Comparison of ENCODE assay signal across 8 mouse cellular contexts in genomic region chr10:40371914-40372675, GRCm38 (mm10). TPM values are rescaled to one million over a fixed set of nuclear protein-coding genes. Genes with fewer than 3 reads are reported as not detected.
DNase-seq lines count a peak whose midpoint lies in the region; ATAC-seq and TF ChIP-seq lines count a peak whose summit lies in the region.

No protein-coding gene starts in this region.

- WGBS in kidney, adult 2 months, result 59% methylated on average over 11 of the region's 11 CpGs

- no peak for TF ChIP-seq POLR2A in kidney, adult 2 months (IDR thresholded peaks at IDR 0.05; ENCODE audit: low read depth, low read length)

- H3K27me3 ChIP-seq in kidney, adult 2 months (replicated peaks; ENCODE audit: control insufficient read depth, insufficient read depth, low read length), result no peaks in the 10 kb centered on the region

- no peak overlapping the region for H3K4me3 ChIP-seq in kidney, adult 2 months (ENCODE audit: insufficient read depth, low read depth, low read length)

- H3K27ac ChIP-seq in kidney, adult 2 months (ENCODE audit: insufficient read depth, low read depth, low read length), result no peak overlapping the region

- no peak for TF ChIP-seq CTCF in kidney, adult 2 months (conservative IDR thresholded peaks at IDR 0.05; ENCODE audit: insufficient read depth, insufficient read length, low read depth, low read length)

- DNase-seq in kidney, postnatal 4 days, result peak; percentile 20 to 26
- no peak for DNase-seq in kidney, adult 2 months
- DNase-seq in MEL-GATA-1-ER (ENCODE audit: extremely low read depth, low read depth), result peak; percentile 81
- no peak for DNase-seq in natural killer cell, adult 2 months (ENCODE audit: low spot score in 2 of 2)
- no peak for DNase-seq in kidney, postnatal 25 days

- no peaks in the 10 kb centered on the region for H3K36me3 ChIP-seq in kidney, adult 2 months (ENCODE audit: control insufficient read depth, insufficient read depth, low read length)

- no peaks in the 10 kb centered on the region for H3K4me1 ChIP-seq in kidney, adult 2 months (ENCODE audit: control insufficient read depth, insufficient read depth, low read length)

- peak; percentile 87 for ATAC-seq in common myeloid progenitor, adult 5-6 weeks (replicated peaks; ENCODE audit: low read depth, poor library complexity, severe bottlenecking)
- ATAC-seq in inflammation-experienced regulatory T-cells, adult 6 months, result peak; percentile 61
- ATAC-seq in megakaryocyte-erythroid progenitor cell, adult 5-6 weeks (replicated peaks; ENCODE audit: low FRiP score, low TSS enrichment, poor library complexity, severe bottlenecking), result peak; percentile 85

RNA-seq across cellular contexts. Expression of gene Cdk19, which starts 32.7 kb away (rescaled TPM):
- polyA plus RNA-seq in kidney, adult 2 months (2012; rRNA removed), result 6.6 and 6.8 TPM in 2 replicates
- 60.0 and 65.2 TPM in 2 replicates for total RNA-seq in common myeloid progenitor, adult 5-6 weeks (2017)
- polyA plus RNA-seq in inflammation-experienced regulatory T-cells, adult 6 months (2017; shearing (Covaris generic)), result 10 to 100 TPM in 2 of 3 experiments, 1 to 10 TPM in 1; 8.7 to 15.9 (median 12.1) TPM
- 16.6 and 17.4 TPM in 2 replicates for total RNA-seq in megakaryocyte-erythroid progenitor cell, adult 5-6 weeks (2014; fragmentation: Nextera tagmentation)
- total RNA-seq in megakaryocyte-erythroid progenitor cell, adult 5-6 weeks (2017), result 24.0 and 25.4 TPM in 2 replicates

Comparison
In these comparisons a context has a peak if more than half of its experiments do, and no peak if none do; other contexts are left out.
1. DNase-seq: peak in kidney, postnatal 4 days (2 of 2) and MEL-GATA-1-ER (single experiment); none in kidney, adult 2 months (single experiment), natural killer cell, adult 2 months (0 of 2) and kidney, postnatal 25 days (0 of 2).
2. Peak in every context shown above with its lines, with median percentiles within 50 percentile points of each other: ATAC-seq.